Mouse (Mus musculus): Measurements from ENCODE around the gene Cdhr3. TPM values are rescaled to one million over a fixed set of nuclear protein-coding genes. Genes with fewer than 3 reads are reported as not detected.
A peak's percentile ranks its signal among the peaks of the same experiment; 100 is the strongest.
"Not testable (repeated sequence)": the region's sequence is repeated elsewhere in the genome, so short reads cannot be mapped to it uniquely, and the experiment has no call there.

Gene Cdhr3
- polyA plus RNA-seq, 1 experiment from 2014 or later, result not detected

GRCm38 (mm10) chr12:33065162-33065561, 27.5 kb downstream of the Cdhr3 start:
- Histone ChIP-seq H3K27ac (ENCODE audit: low read depth) (no peak overlapping the region), H3K36me3 (ENCODE audit: control insufficient read depth, insufficient read depth, low read length) (no peaks in the 10 kb centered on the region), H3K9ac (ENCODE audit: low read length) (no peak overlapping the region), H3K4me3 (ENCODE audit: low read depth, low read length) (no peak overlapping the region), H3K27me3 (replicated peaks; ENCODE audit: control insufficient read depth, insufficient read depth, low read length) (no peaks in the 10 kb centered on the region), H3K9me3 (ENCODE audit: control insufficient read depth, low read length) (no peaks in the 10 kb centered on the region), H3K4me1 (replicated peaks; ENCODE audit: control insufficient read depth, insufficient read depth, low read length) (peaks cover 6% of the 10 kb centered on the region; the same call in 1 of the 2 replicates), H3K4me2 (ENCODE audit: low read length) (no peak overlapping the region)
- DNase-seq (ENCODE audit: low spot score) (no peak), ATAC-seq (replicated peaks; ENCODE audit: low FRiP score, low TSS enrichment, low read depth) (no peak)
- 73% methylated on average over 3 of the region's 3 CpGs for WGBS

DNA sequence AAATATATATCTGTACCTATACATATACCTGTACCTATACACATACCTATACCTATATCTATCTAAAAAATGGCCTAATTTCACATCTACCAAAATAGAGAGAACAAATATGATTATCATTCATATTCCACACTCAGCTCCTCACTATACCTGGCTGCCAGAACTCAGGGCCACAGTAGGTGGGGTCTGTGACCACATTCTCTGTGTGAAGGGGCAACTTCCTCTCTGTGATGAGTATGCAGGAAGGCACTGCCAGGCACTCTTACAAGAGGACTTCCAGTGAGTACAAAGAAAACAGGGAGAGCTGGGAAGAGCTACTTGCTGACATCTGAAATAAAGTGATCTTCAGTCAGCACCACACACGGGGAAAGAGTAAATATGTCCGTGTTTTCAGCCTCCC, 28.4 kb downstream of the Cdhr3 start:
- DNase-seq (ENCODE audit: low spot score) (no peak), ATAC-seq (replicated peaks; ENCODE audit: low FRiP score, low TSS enrichment, low read depth) (no peak)
- no peaks in the 10 kb centered on the region for H3K9me3 ChIP-seq (ENCODE audit: control insufficient read depth, low read length)
- no peaks in the 10 kb centered on the region for H3K27me3 ChIP-seq (replicated peaks; ENCODE audit: control insufficient read depth, insufficient read depth, low read length)
- H3K36me3 ChIP-seq (ENCODE audit: control insufficient read depth, insufficient read depth, low read length), result no peaks in the 10 kb centered on the region
- no peak overlapping the region for H3K4me2 ChIP-seq (ENCODE audit: low read length)
- no peak overlapping the region for H3K4me3 ChIP-seq (ENCODE audit: low read depth, low read length)
- H3K4me1 ChIP-seq (replicated peaks; ENCODE audit: control insufficient read depth, insufficient read depth, low read length), result peaks cover 6% of the 10 kb centered on the region; the same call in 1 of the 2 replicates
- no peak overlapping the region for H3K27ac ChIP-seq (ENCODE audit: low read depth)
- 30% methylated on average over 2 of the region's 2 CpGs for WGBS
- H3K9ac ChIP-seq (ENCODE audit: low read length), result no peak overlapping the region

DNA sequence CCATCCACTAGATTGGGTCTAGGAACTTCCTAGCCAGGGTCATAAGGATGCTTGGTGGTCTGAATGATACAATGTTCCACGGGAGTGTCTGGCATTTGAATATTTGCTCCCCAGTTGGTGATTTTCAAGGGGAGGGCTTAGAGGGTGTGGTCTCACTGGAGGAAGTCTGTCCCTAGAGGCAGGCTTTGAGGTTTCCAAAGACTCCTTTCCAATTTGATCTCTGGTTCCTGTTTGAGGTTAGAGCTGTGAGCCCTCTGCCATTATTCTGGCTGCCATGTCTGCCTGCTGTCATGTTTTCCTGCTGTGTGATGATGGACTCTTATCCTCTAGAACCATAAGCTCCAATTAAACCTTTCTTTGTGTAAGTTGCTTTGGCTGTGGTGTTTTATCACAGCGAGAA, 29.4 kb downstream of the Cdhr3 start:
- no peaks in the 10 kb centered on the region for H3K27me3 ChIP-seq (replicated peaks; ENCODE audit: control insufficient read depth, insufficient read depth, low read length)
- peaks cover 6% of the 10 kb centered on the region; the same call in 1 of the 2 replicates for H3K4me1 ChIP-seq (replicated peaks; ENCODE audit: control insufficient read depth, insufficient read depth, low read length)
- no peak overlapping the region for H3K4me3 ChIP-seq (ENCODE audit: low read depth, low read length)
- no peak for ATAC-seq (replicated peaks; ENCODE audit: low FRiP score, low TSS enrichment, low read depth)
- no peaks in the 10 kb centered on the region for H3K36me3 ChIP-seq (ENCODE audit: control insufficient read depth, insufficient read depth, low read length)
- WGBS, result 70% methylated on average over 2 of the region's 2 CpGs
- no peak overlapping the region for H3K9ac ChIP-seq (ENCODE audit: low read length)
- no peak overlapping the region for H3K27ac ChIP-seq (ENCODE audit: low read depth)
- H3K4me2 ChIP-seq (ENCODE audit: low read length), result no peak overlapping the region
- H3K9me3 ChIP-seq (ENCODE audit: control insufficient read depth, low read length), result no peaks in the 10 kb centered on the region
- DNase-seq (ENCODE audit: low spot score), result no peak

DNA sequence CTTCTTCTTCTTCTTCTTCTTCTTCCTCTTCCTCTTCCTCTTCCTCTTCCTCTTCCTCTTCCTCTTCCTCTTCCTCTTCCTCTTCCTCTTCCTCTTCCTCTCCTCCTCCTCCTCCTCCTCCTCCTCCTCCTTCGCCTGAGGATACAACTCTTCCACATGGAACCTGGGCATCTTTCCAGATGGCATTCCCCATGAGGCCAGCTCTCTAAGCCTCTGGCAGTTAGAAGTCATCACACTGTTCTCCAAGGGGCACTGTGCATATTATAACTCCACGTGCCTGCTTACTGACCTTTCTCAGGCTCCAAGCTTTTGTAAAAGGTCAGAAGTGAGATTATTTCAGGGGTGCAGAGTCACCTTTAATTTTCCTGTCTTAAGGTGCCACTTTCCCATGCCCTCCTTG, 30.3 kb downstream of the Cdhr3 start:
- not testable (repeated sequence) for H3K27me3 ChIP-seq (replicated peaks; ENCODE audit: control insufficient read depth, insufficient read depth, low read length); ATAC-seq (replicated peaks; ENCODE audit: low FRiP score, low TSS enrichment, low read depth); H3K9ac ChIP-seq (ENCODE audit: low read length); DNase-seq (ENCODE audit: low spot score); H3K36me3 ChIP-seq (ENCODE audit: control insufficient read depth, insufficient read depth, low read length); H3K27ac ChIP-seq (ENCODE audit: low read depth); H3K4me3 ChIP-seq (ENCODE audit: low read depth, low read length); H3K9me3 ChIP-seq (ENCODE audit: control insufficient read depth, low read length); H3K4me2 ChIP-seq (ENCODE audit: low read length)
- peaks cover 13% of the 10 kb centered on the region for H3K4me1 ChIP-seq (replicated peaks; ENCODE audit: control insufficient read depth, insufficient read depth, low read length)
- WGBS, result 56% methylated on average over 2 of the region's 2 CpGs

- H3K4me1 ChIP-seq (replicated peaks; ENCODE audit: control insufficient read depth, insufficient read depth, low read length), result peaks cover 20% of the 10 kb centered on the region
- ATAC-seq (replicated peaks; ENCODE audit: low FRiP score, low TSS enrichment, low read depth) (no peak), DNase-seq (ENCODE audit: low spot score) (no peak)
- H3K27me3 ChIP-seq (replicated peaks; ENCODE audit: control insufficient read depth, insufficient read depth, low read length), result no peaks in the 10 kb centered on the region
- H3K36me3 ChIP-seq (ENCODE audit: control insufficient read depth, insufficient read depth, low read length), result no peaks in the 10 kb centered on the region
- H3K27ac ChIP-seq (ENCODE audit: low read depth), result no peak overlapping the region
- no peaks in the 10 kb centered on the region for H3K9me3 ChIP-seq (ENCODE audit: control insufficient read depth, low read length)
- H3K4me3 ChIP-seq (ENCODE audit: low read depth, low read length), result no peak overlapping the region
- WGBS, result 45% methylated on average over 8 of the region's 8 CpGs
- H3K9ac ChIP-seq (ENCODE audit: low read length), result no peak overlapping the region
- H3K4me2 ChIP-seq (ENCODE audit: low read length), result no peak overlapping the region
Observed at GRCm38 (mm10) chr12:33061651-33062050, 31.0 kb downstream of the Cdhr3 start.

DNA sequence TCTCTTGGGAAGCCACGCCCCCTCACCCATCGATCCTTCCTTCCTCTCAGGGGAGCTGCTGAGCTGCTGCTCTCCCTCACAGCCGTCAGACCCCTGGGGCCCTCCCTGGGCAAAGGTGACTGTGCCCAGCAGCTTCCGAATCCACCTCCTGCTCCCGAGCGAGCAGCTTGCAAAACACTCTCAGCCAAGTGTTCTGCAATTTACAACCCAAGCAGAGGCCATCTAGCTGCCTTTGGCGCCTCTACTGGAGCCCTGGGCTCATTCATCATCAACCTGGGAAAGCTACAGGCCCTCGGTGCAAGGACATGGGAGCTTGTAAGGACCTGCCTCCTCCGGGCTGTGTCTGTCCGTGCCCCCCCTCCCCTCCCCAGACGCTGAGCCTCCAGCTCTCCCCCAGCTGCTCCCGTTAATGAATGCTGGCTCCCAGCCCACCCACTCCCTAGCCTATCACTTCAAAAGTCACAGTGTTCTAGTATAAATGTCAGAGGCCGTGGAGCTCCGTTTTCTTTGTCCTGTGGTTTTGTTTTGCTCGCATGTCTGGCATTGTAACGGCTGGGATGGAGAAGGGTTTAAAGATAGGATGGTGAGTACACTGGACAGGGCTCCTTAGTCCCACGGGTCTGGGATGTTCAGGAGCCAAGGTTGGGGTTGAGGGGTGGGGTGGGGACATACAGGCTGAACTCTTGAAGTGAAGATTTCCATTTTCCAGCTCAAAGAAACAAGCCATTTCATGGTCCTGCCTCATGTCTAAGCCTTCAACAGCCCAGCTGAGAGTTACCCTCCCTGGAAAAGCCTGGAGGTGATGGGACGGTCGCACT, 35.2 kb downstream of the Cdhr3 start:
- DNase-seq (ENCODE audit: low spot score) (peak; percentile 75), ATAC-seq (replicated peaks; ENCODE audit: low FRiP score, low TSS enrichment, low read depth) (peak; percentile 76)
- 10% methylated on average over 19 of the region's 19 CpGs for WGBS
- H3K4me1 ChIP-seq (replicated peaks; ENCODE audit: control insufficient read depth, insufficient read depth, low read length), result peaks cover 21% of the 10 kb centered on the region
- H3K36me3 ChIP-seq (ENCODE audit: control insufficient read depth, insufficient read depth, low read length), result no peaks in the 10 kb centered on the region
- H3K9me3 ChIP-seq (ENCODE audit: control insufficient read depth, low read length), result no peaks in the 10 kb centered on the region
- H3K9ac ChIP-seq (ENCODE audit: low read length), result peak overlapping the region; percentile 28; the same call in 1 of the 2 replicates
- peak overlapping the region; percentile 46 for H3K4me2 ChIP-seq (ENCODE audit: low read length)
- peak overlapping the region; percentile 12; the same call in 1 of the 2 replicates for H3K4me3 ChIP-seq (ENCODE audit: low read depth, low read length)
- peak overlapping the region; percentile 49; the same call in 1 of the 2 replicates for H3K27ac ChIP-seq (ENCODE audit: low read depth)
- no peaks in the 10 kb centered on the region for H3K27me3 ChIP-seq (replicated peaks; ENCODE audit: control insufficient read depth, insufficient read depth, low read length)

- peak overlapping the region; percentile 49; the same call in 1 of the 2 replicates for H3K27ac ChIP-seq (ENCODE audit: low read depth)
- ATAC-seq (replicated peaks; ENCODE audit: low FRiP score, low TSS enrichment, low read depth) (peak; percentile 25; the same call in 1 of the 2 replicates), DNase-seq (ENCODE audit: low spot score) (no peak)
- no peak overlapping the region for H3K4me2 ChIP-seq (ENCODE audit: low read length)
- no peak overlapping the region for H3K4me3 ChIP-seq (ENCODE audit: low read depth, low read length)
- 35% methylated on average over 3 of the region's 3 CpGs for WGBS
- H3K4me1 ChIP-seq (replicated peaks; ENCODE audit: control insufficient read depth, insufficient read depth, low read length), result peaks cover 16% of the 10 kb centered on the region
- H3K36me3 ChIP-seq (ENCODE audit: control insufficient read depth, insufficient read depth, low read length), result no peaks in the 10 kb centered on the region
- no peaks in the 10 kb centered on the region for H3K9me3 ChIP-seq (ENCODE audit: control insufficient read depth, low read length)
- no peak overlapping the region for H3K9ac ChIP-seq (ENCODE audit: low read length)
- H3K27me3 ChIP-seq (replicated peaks; ENCODE audit: control insufficient read depth, insufficient read depth, low read length), result no peaks in the 10 kb centered on the region
Observed at GRCm38 (mm10) chr12:33056574-33056973, 36.1 kb downstream of the Cdhr3 start.

DNA sequence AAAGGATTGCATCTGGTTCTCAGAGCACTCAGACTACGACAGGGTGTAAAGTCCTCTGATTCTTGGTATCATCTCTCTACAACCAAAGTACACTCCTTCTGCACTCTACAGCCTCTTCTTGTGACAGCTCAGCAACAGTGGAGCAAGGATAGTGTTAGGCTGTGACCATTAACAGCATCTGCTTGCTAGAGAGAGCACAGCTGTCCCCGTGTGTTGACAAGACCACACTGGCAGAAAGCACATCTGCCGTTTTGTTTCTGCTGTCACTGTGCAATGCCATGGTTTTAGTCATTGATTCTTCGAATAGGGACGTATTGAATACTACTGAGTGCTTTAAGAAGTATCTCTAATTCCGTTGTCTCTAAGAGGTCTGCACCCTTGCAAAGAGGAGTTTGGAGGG, 36.6 kb downstream of the Cdhr3 start:
- Histone ChIP-seq H3K4me2 (ENCODE audit: low read length) (no peak overlapping the region), H3K9me3 (ENCODE audit: control insufficient read depth, low read length) (no peaks in the 10 kb centered on the region), H3K36me3 (ENCODE audit: control insufficient read depth, insufficient read depth, low read length) (no peaks in the 10 kb centered on the region), H3K4me1 (replicated peaks; ENCODE audit: control insufficient read depth, insufficient read depth, low read length) (peaks cover 15% of the 10 kb centered on the region), H3K9ac (ENCODE audit: low read length) (no peak overlapping the region), H3K27me3 (replicated peaks; ENCODE audit: control insufficient read depth, insufficient read depth, low read length) (no peaks in the 10 kb centered on the region), H3K27ac (ENCODE audit: low read depth) (no peak overlapping the region), H3K4me3 (ENCODE audit: low read depth, low read length) (no peak overlapping the region)
- DNase-seq (ENCODE audit: low spot score) (no peak), ATAC-seq (replicated peaks; ENCODE audit: low FRiP score, low TSS enrichment, low read depth) (no peak)
- WGBS, result 58% methylated on average over 6 of the region's 6 CpGs

DNA sequence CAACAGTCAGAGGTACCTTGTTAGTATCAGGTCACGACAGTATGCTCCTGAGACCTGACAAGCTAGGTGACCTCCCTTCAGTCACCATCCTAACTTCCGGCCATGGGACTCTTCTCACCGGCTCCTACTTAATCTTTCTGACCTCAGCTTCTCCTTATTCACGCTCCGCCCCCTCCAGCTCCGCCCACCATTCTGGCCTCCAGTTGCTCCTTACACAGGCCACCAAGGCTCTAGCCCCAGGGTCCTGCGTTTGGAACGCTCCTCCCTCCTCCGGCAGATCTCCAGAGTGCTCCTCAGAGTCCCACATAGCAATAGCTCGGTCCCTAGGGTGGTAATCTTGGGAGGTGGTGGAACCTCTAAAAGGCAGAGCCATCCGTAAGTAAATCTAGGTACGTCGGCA, 38.9 kb downstream of the Cdhr3 start:
- no peak overlapping the region for H3K27ac ChIP-seq (ENCODE audit: low read depth)
- no peak overlapping the region for H3K4me3 ChIP-seq (ENCODE audit: low read depth, low read length)
- no peak overlapping the region for H3K4me2 ChIP-seq (ENCODE audit: low read length)
- no peaks in the 10 kb centered on the region for H3K9me3 ChIP-seq (ENCODE audit: control insufficient read depth, low read length)
- peaks cover 15% of the 10 kb centered on the region for H3K4me1 ChIP-seq (replicated peaks; ENCODE audit: control insufficient read depth, insufficient read depth, low read length)
- no peaks in the 10 kb centered on the region for H3K27me3 ChIP-seq (replicated peaks; ENCODE audit: control insufficient read depth, insufficient read depth, low read length)
- 73% methylated on average over 13 of the region's 13 CpGs for WGBS
- DNase-seq (ENCODE audit: low spot score) (no peak), ATAC-seq (replicated peaks; ENCODE audit: low FRiP score, low TSS enrichment, low read depth) (no peak)
- H3K9ac ChIP-seq (ENCODE audit: low read length), result no peak overlapping the region
- H3K36me3 ChIP-seq (ENCODE audit: control insufficient read depth, insufficient read depth, low read length), result no peaks in the 10 kb centered on the region

Measured in intestine, embryonic 14.5 days (tissue).